Mouse (Mus musculus) urinary bladder, adult 2 months (tissue): Measurements from ENCODE around the gene Hunk. TPM values are rescaled to one million over a fixed set of nuclear protein-coding genes. Genes with fewer than 3 reads are reported as not detected.

Experiments
- DNase-seq: peaks from one replicate; pipeline ENCODE4 v3.0.0; 2022; ENCODE audit warnings: low spot score
- polyA plus RNA-seq: library from polyadenylated mRNA; depleted of rRNA; stranded (reverse); fragments of >200 nt; gene quantifications from 2 replicates; pipeline ENCODE4 v1.2.3, GENCODE M21; 2012; rRNA removed

Hunk gene
- 3.2 and 4.0 TPM in 2 replicates for polyA plus RNA-seq

GRCm38 (mm10) chr16:90385688-90386513 lies at the start of gene Hunk:
TSS of gene Hunk (plus strand) at chr16:90386013.
- peak; percentile 59 for DNase-seq

- DNase-seq, result no peak
Measured at GRCm38 (mm10) chr16:90339026-90339425, 46.8 kb upstream of the Hunk start.

GRCm38 (mm10) chr16:90341086-90341485 lies 44.7 kb upstream of the Hunk start:
- DNase-seq, result no peak

DNA sequence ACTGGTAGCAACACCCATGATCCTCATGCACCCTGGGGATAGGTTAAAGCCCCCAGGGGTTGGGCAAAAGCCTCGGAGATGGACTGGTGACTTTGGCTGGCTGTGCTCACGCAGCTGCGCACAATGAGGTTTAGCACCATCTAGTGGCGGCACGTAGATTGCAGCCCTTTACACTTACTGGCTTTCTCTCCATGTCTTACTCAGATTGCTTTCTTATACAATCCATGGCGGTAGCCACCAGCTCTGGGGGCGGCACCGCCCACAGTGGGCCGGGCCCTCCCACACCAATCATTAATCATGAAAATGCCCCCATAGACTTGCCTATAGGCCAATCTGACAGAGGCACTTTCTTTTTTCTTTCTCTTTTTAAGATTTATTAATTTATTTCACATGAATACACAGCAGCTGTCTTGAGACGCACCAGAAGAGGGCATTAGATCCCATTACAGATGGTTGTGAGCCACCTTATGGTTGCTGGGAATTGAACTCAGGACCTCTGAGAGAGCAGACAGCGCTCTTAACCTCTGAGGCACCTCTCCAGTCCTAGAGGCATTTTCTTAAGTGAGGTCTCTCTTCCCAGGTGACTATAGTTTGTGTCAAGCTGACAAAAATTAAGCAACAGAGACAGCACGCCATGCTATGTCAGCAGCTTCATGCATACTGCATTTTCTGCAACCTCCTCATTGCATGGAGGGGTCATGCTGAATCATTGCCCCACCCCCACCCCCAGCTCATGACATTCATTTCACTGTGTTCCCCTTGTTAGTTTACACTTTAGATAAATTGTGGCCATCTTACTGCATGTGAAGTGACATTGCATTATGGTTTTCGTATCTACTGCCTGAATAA lies 35.9 kb upstream of the Hunk start:
- no peak for DNase-seq

DNA sequence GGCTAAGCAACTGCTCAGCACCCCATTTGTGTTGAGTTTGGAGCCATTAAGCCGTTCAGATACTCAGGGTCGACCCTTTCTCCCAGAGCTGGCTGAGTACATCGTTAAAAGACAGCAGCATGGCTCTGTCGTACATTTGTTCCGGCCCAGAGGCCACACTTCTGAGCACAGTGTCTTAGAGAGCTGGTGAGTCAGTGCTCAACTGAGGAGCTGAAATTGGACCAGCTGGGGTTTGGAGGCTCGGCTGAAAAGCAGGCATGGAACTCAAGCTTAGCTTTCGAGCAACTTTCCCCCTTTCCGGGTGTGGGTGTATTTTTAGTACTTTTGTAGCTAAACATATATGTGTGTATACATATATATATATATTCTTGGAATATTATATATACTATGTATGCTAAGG lies 34.1 kb upstream of the Hunk start:
- DNase-seq, result no peak

DNA sequence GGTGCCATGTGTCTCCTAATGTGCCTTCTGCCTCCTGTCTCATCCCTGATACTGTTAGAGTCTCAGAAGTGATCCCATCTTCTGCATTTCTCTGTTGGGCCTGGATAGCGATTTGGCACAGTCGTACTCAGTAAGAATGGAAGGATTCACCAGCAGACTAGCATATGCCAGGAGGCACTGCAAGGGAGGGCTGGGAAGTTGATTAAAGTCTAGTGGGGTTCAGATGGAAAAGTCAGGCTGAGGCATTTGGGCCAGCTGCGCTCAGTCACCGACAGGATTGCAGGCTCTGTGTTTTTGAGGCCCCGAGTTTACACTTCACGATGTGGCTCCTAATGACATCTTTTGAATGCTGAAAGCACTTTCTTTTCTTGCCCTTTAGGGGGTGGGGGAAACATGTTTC lies 33.1 kb upstream of the Hunk start:
- no peak for DNase-seq

GRCm38 (mm10) chr16:90353156-90353555 lies 32.7 kb upstream of the Hunk start:
- no peak for DNase-seq

DNA sequence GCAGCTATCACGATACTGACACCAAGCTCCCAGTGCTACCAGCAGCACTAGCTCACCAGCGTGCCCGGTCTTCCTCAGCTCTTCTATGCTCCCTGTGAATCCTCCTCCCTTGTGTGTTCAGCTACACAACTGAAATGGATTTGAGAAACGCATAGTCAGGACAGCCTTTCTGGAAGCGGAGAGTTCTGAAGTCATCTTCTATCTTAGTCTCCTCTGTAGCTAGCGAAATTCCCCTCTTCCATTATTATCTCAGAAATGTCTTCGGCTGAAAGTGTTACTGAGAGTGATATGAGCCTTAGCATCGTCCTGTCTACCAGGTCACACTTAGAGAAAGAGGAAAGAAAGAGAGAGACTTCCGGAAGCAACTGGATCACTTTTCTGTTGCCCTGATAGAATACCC lies 26.5 kb upstream of the Hunk start:
- DNase-seq, result no peak

- DNase-seq, result no peak
Measured at GRCm38 (mm10) chr16:90359750-90360149, 26.1 kb upstream of the Hunk start.

GRCm38 (mm10) chr16:90360327-90360726 lies 25.5 kb upstream of the Hunk start:
- no peak for DNase-seq

- no peak for DNase-seq
Measured at GRCm38 (mm10) chr16:90362926-90363325, 22.9 kb upstream of the Hunk start.

GRCm38 (mm10) chr16:90379897-90380296 lies 5.9 kb upstream of the Hunk start:
- peak; percentile 68 for DNase-seq

GRCm38 (mm10) chr16:90381633-90382032 lies 4.2 kb upstream of the Hunk start:
- no peak for DNase-seq

GRCm38 (mm10) chr16:90382701-90383280 lies 3.0 kb upstream of the Hunk start:
- DNase-seq, result no peak

- DNase-seq, result no peak
Measured at GRCm38 (mm10) chr16:90384058-90384457, 1.8 kb upstream of the Hunk start.

- no peak for DNase-seq
Measured at GRCm38 (mm10) chr16:90384846-90385245, 967 bp upstream of the Hunk start.

- no peak for DNase-seq
Measured at GRCm38 (mm10) chr16:90385326-90385687, 506 bp upstream of the Hunk start.

DNA sequence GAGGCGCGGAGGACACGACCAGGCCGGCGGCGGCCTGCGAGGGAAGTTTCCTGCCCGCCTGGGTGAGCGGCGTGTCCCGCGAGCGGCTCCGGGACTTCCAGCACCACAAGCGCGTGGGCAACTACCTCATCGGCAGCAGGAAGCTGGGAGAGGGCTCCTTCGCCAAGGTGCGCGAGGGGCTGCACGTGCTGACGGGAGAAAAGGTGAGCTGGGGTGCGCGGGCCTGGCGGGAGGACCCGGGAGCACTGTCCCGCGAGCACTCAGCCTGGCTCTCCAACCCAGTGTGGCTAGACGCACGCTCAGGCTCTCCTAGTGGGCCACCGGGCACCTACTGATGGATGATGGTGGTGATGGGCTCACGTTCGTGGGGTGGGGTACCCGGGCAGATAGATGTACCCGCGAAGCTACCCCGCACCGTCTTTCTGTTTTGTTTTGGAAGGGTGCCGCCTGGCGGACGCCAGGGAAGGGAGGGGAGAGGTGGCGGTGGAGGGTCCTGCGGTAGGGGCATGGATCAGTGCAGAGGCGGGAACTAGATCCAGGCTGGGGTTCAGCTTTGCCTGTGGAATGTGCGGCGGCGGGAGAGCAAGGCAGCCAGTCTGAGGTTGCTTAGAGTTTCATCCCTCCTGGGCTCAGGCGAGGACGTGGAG lies 824 bp downstream of the Hunk start:
- DNase-seq, result peak; percentile 46

- DNase-seq, result no peak
Measured at GRCm38 (mm10) chr16:90387161-90387671, 1.4 kb downstream of the Hunk start.

DNA sequence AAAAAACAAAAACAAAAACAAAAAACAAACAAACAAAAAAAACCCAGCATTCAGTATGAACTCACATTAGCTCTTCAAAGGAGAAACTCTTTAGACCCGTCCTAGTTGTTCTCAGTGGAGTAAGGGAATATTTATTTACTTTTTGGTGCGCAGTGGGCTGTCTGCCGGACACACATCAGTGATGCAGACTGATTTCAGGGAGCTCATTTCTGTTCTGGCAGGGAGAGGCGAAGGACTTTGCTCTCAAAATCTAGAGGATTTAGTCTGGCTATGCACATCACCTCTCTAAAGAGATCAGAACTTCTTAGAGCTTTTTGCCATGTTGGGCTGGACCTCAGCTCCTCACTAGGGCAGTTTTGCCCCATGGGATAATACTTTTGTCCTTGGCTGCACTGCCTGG lies 2.1 kb downstream of the Hunk start:
- DNase-seq, result no peak

- no peak for DNase-seq
Measured at GRCm38 (mm10) chr16:90389103-90389750, 3.4 kb downstream of the Hunk start.
